ENCODE assay signal across 9 mouse cellular contexts in the genomic region with DNA sequence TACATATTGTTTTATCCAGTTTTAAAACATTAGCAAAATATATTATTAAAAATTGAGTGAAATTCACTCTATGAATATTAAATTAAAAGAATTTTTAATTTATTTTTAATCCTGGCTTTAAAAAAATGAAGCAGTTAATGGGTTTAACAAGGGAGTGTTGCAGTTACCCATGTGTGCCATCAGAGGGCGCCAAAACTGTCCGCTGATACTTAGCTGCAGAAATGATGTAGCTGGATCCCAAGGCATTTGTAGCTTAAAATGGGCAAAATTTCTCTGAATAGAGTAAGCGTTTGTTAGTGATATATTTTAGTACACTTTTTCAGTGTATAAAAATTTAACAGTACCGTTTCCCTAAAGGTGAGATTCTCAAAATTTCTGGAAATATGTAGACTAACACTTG. TPM values are rescaled to one million over a fixed set of nuclear protein-coding genes. Genes with fewer than 3 reads are reported as not detected.
A peak's percentile ranks its signal among the peaks of the same experiment; 100 is the strongest.
DNase-seq lines count a peak whose midpoint lies in the region; ATAC-seq and TF ChIP-seq lines count a peak whose summit lies in the region.
"Had no signal": no experiment of that assay in that cellular context is flagged by ENCODE, and none has a peak within 500 bp of the region (broad histone marks: within the 10 kb centered on the region; RNA-seq: fewer than 3 reads in every experiment).

No protein-coding gene starts in this region.

- TF ChIP-seq CTCF in kidney, adult 2 months (conservative IDR thresholded peaks at IDR 0.05; ENCODE audit: insufficient read depth, insufficient read length, low read depth, low read length) = peak; percentile 75
- TF ChIP-seq CTCF in left cerebral cortex, adult 2 months (IDR thresholded peaks at IDR 0.05) = peak; percentile 97

- no peaks in the 10 kb centered on the region for H3K27me3 ChIP-seq in kidney, adult 2 months (replicated peaks; ENCODE audit: control insufficient read depth, insufficient read depth, low read length)
- no peaks in the 10 kb centered on the region for H3K27me3 ChIP-seq in kidney, embryonic 14.5 days (ENCODE audit: control insufficient read depth, insufficient read depth, low read length)
- H3K27me3 ChIP-seq: heart, embryonic 15.5 days had no signal

- no peak for TF ChIP-seq POLR2A in kidney, adult 2 months (IDR thresholded peaks at IDR 0.05; ENCODE audit: low read depth, low read length)

- H3K4me3 ChIP-seq in kidney, adult 2 months (ENCODE audit: insufficient read depth, low read depth, low read length) = no peak overlapping the region
- H3K4me3 ChIP-seq in kidney, embryonic 14.5 days (ENCODE audit: low read length) = no peak overlapping the region
- H3K4me3 ChIP-seq in left cerebral cortex, adult 2 months = no peak overlapping the region
- H3K4me3 ChIP-seq: heart, embryonic 15.5 days had no signal

- H3K36me3 ChIP-seq in kidney, adult 2 months (ENCODE audit: control insufficient read depth, insufficient read depth, low read length) = no peaks in the 10 kb centered on the region
- no peaks in the 10 kb centered on the region for H3K36me3 ChIP-seq in kidney, embryonic 14.5 days (ENCODE audit: control insufficient read depth, insufficient read depth, low read length)
- H3K36me3 ChIP-seq: heart, embryonic 15.5 days had no signal

- DNase-seq in kidney, adult 2 months = peak; percentile 57
- peak; percentile 30 for DNase-seq in MN1 (ENCODE audit: low spot score)
- peak; percentile 4 for DNase-seq in cerebellum, adult 11-12 months
- DNase-seq in gastrocnemius, postnatal 14 days = peak; percentile 55
- peak; percentile 39 to 56 for DNase-seq in left cerebral cortex, adult 2 months (ENCODE audit: extremely low spot score in 1 of 2, low spot score in 2 of 2)
- DNase-seq in ovary, postnatal 36 days (ENCODE audit: low spot score) = peak; percentile 36

- intact Hi-C loops in gastrocnemius, postnatal 14 days (cut with DNase I; ENCODE audit: low total_unique reads) = loop anchor here (10.0 kb wide), 1 partner anchor 228 kb away; no protein-coding TSS in a partner anchor
- intact Hi-C loops in left cerebral cortex, adult 2 months (cut with DNase I) = loop anchor here (2.0 to 5.0 kb wide), 2 partner anchors 50 to 224 kb away; no protein-coding TSS in a partner anchor

- H3K4me2 ChIP-seq in kidney, embryonic 14.5 days (replicated peaks; ENCODE audit: low read depth, low read length) = no peak overlapping the region
- H3K4me2 ChIP-seq: heart, embryonic 15.5 days had no signal

- no peaks in the 10 kb centered on the region for H3K9me3 ChIP-seq in kidney, embryonic 14.5 days (ENCODE audit: control insufficient read depth, low read length)
- H3K9me3 ChIP-seq: heart, embryonic 15.5 days had no signal

- H3K27ac ChIP-seq in kidney, adult 2 months (ENCODE audit: insufficient read depth, low read depth, low read length) = no peak overlapping the region
- H3K27ac ChIP-seq in kidney, embryonic 14.5 days (ENCODE audit: low read depth, low read length) = no peak overlapping the region
- H3K27ac ChIP-seq in left cerebral cortex, adult 2 months = no peak overlapping the region
- H3K27ac ChIP-seq: heart, embryonic 15.5 days had no signal

- WGBS in kidney, adult 2 months = 10% methylated on average over 4 of the region's 4 CpGs
- 5% methylated on average over 4 of the region's 4 CpGs for WGBS in kidney, embryonic 14.5 days

- no peak for ATAC-seq in kidney, embryonic 14.5 days (ENCODE audit: low FRiP score, low TSS enrichment)
- no peak for ATAC-seq in megakaryocyte-erythroid progenitor cell, adult 5-6 weeks (replicated peaks; ENCODE audit: low FRiP score, low TSS enrichment, poor library complexity, severe bottlenecking)

- H3K4me1 ChIP-seq in kidney, adult 2 months (ENCODE audit: control insufficient read depth, insufficient read depth, low read length) = no peaks in the 10 kb centered on the region
- 0 out of 2 replicates have a peak, but pooled peaks cover 3% of the 10 kb centered on the region for H3K4me1 ChIP-seq in kidney, embryonic 14.5 days (ENCODE audit: control insufficient read depth, insufficient read depth, low read length)
- H3K4me1 ChIP-seq: heart, embryonic 15.5 days had no signal

- no peak overlapping the region for H3K9ac ChIP-seq in kidney, embryonic 14.5 days (ENCODE audit: low read depth, low read length)
- H3K9ac ChIP-seq: heart, embryonic 15.5 days had no signal

RNA-seq across cellular contexts. Expression of a gene that starts 37.5 kb away (rescaled TPM):
- 146 and 181 TPM in 2 replicates for polyA plus RNA-seq in kidney, adult 2 months (2012; rRNA removed)
- polyA plus RNA-seq in kidney, embryonic 14.5 days (2014; fragmentation: Nextera tagmentation; extraction: Ambion mirVana) = 66.8 and 76.6 TPM in 2 replicates
- total RNA-seq in gastrocnemius, postnatal 14 days (2021) = 10 to 100 TPM; 17.7 to 24.7 TPM
- total RNA-seq in left cerebral cortex, adult 2 months (2021) = 10 to 100 TPM; 23.2 to 23.7 TPM
- 32.4 and 51.5 TPM in 2 replicates for total RNA-seq in megakaryocyte-erythroid progenitor cell, adult 5-6 weeks (2014; fragmentation: Nextera tagmentation)
- total RNA-seq in megakaryocyte-erythroid progenitor cell, adult 5-6 weeks (2017) = 131 and 183 TPM in 2 replicates

Comparison
In these comparisons a context has a peak if more than half of its experiments do, and no peak if none do; other contexts are left out.
1. DNase-seq: peak in every context shown above with its lines; median percentile 57 in kidney, adult 2 months; 55 in gastrocnemius, postnatal 14 days; 48 in left cerebral cortex, adult 2 months; 36 in ovary, postnatal 36 days; 30 in MN1; 4 in cerebellum, adult 11-12 months.